Mouse (Mus musculus): ENCODE results near the gene Qk. TPM values are rescaled to one million over a fixed set of nuclear protein-coding genes. Genes with fewer than 3 reads are reported as not detected.
A peak's percentile ranks its signal among the peaks of the same experiment; 100 is the strongest.

The Qk gene
- 22.1 and 29.4 TPM in 2 replicates for polyA plus RNA-seq (2012; rRNA removed)
- 9.5 and 10.2 TPM in 2 replicates for polyA plus RNA-seq (2014; fragmentation: Nextera tagmentation; extraction: Ambion mirVana)

GRCm38 (mm10) chr17:10319685-10320455 lies at the start of gene Qk:
Gene Qk (minus strand): TSS chr17:10319854.
- TF ChIP-seq CTCF (IDR thresholded peaks at IDR 0.05; ENCODE audit: low read depth) (no peak), EP300 (IDR thresholded peaks at IDR 0.05; ENCODE audit: low read depth) (no peak)
- Histone ChIP-seq H3K27me3 (ENCODE audit: control insufficient read depth, insufficient read depth, low read length) (peaks cover 4% of the 10 kb centered on the region; the same call in 1 of the 2 replicates), H3K4me1 (replicated peaks; ENCODE audit: control insufficient read depth in 2 of 2, insufficient read depth in 2 of 2, low read length in 1 of 2) (peaks cover under 1 to 5% of the 10 kb centered on the region in 2 experiments), H3K27ac (peak within 1 kb of the TSS; percentile 70), H3K4me3 (ENCODE audit: insufficient read depth in 1 of 2, low read depth in 2 of 2, low read length in 2 of 2) (peak within 1 kb of the TSS; percentile 83 to 95), H3K36me3 (replicated peaks; ENCODE audit: control insufficient read depth, insufficient read depth, low read depth) (no peaks in the 10 kb centered on the region), H3K9ac (replicated peaks) (peak within 1 kb of the TSS; percentile 91), H3K4me2 (ENCODE audit: low read depth) (peak within 1 kb of the TSS; percentile 83), H3K9me3 (ENCODE audit: control insufficient read depth, low read length) (no peaks in the 10 kb centered on the region)
- DNase-seq (ENCODE audit: low read depth in 3 of 3, low spot score in 3 of 3) (peak; percentile 65 to 78 (median 77)), ATAC-seq (ENCODE audit: insufficient read depth) (peak; percentile 66)
- under 1% methylated on average over 74 of the region's 86 CpGs for WGBS (ENCODE audit: insufficient replicate concordance)

- no peak for TF ChIP-seq EP300 (IDR thresholded peaks at IDR 0.05; ENCODE audit: low read depth)
- no peak for TF ChIP-seq CTCF (IDR thresholded peaks at IDR 0.05; ENCODE audit: low read depth)
- no peaks in the 10 kb centered on the region for H3K9me3 ChIP-seq (ENCODE audit: control insufficient read depth, low read length)
- H3K27ac ChIP-seq, result no peak overlapping the region
- 25% methylated on average over 5 of the region's 5 CpGs for WGBS (ENCODE audit: insufficient replicate concordance)
- H3K4me2 ChIP-seq (ENCODE audit: low read depth), result no peak overlapping the region
- DNase-seq (ENCODE audit: low read depth in 3 of 3, low spot score in 3 of 3) (no peak), ATAC-seq (ENCODE audit: insufficient read depth) (no peak)
- no peaks in the 10 kb centered on the region for H3K36me3 ChIP-seq (replicated peaks; ENCODE audit: control insufficient read depth, insufficient read depth, low read depth)
- H3K9ac ChIP-seq (replicated peaks), result no peak overlapping the region
- H3K27me3 ChIP-seq (ENCODE audit: control insufficient read depth, insufficient read depth, low read length), result no peaks in the 10 kb centered on the region
- H3K4me1 ChIP-seq (replicated peaks; ENCODE audit: control insufficient read depth in 2 of 2, insufficient read depth in 2 of 2, low read length in 1 of 2), result peaks cover 0 to 5% of the 10 kb centered on the region in 2 experiments; a peak in 2 of 4 replicates
- no peak overlapping the region for H3K4me3 ChIP-seq (ENCODE audit: insufficient read depth in 1 of 2, low read depth in 2 of 2, low read length in 2 of 2)
Observed at GRCm38 (mm10) chr17:10367044-10367443, 47.4 kb upstream of the Qk start.

- 61% methylated on average over 4 of the region's 4 CpGs for WGBS (ENCODE audit: insufficient replicate concordance)
- H3K27ac ChIP-seq, result no peak overlapping the region
- TF ChIP-seq CTCF (IDR thresholded peaks at IDR 0.05; ENCODE audit: low read depth) (no peak), EP300 (IDR thresholded peaks at IDR 0.05; ENCODE audit: low read depth) (no peak)
- no peak for DNase-seq (ENCODE audit: low read depth in 3 of 3, low spot score in 3 of 3)
- no peaks in the 10 kb centered on the region for H3K36me3 ChIP-seq (replicated peaks; ENCODE audit: control insufficient read depth, insufficient read depth, low read depth)
- ATAC-seq (ENCODE audit: insufficient read depth), result no peak
- H3K9ac ChIP-seq (replicated peaks), result no peak overlapping the region
- no peak overlapping the region for H3K4me2 ChIP-seq (ENCODE audit: low read depth)
- no peak overlapping the region for H3K4me3 ChIP-seq (ENCODE audit: insufficient read depth in 1 of 2, low read depth in 2 of 2, low read length in 2 of 2)
- peaks cover 0 to 5% of the 10 kb centered on the region in 2 experiments; a peak in 2 of 4 replicates for H3K4me1 ChIP-seq (replicated peaks; ENCODE audit: control insufficient read depth in 2 of 2, insufficient read depth in 2 of 2, low read length in 1 of 2)
- H3K9me3 ChIP-seq (ENCODE audit: control insufficient read depth, low read length), result no peaks in the 10 kb centered on the region
- no peaks in the 10 kb centered on the region for H3K27me3 ChIP-seq (ENCODE audit: control insufficient read depth, insufficient read depth, low read length)
Observed at GRCm38 (mm10) chr17:10366577-10366976, 46.9 kb upstream of the Qk start.

- H3K9me3 ChIP-seq (ENCODE audit: control insufficient read depth, low read length), result no peaks in the 10 kb centered on the region
- H3K36me3 ChIP-seq (replicated peaks; ENCODE audit: control insufficient read depth, insufficient read depth, low read depth), result no peaks in the 10 kb centered on the region
- WGBS (ENCODE audit: insufficient replicate concordance), result 65% methylated on average over 13 of the region's 13 CpGs
- H3K27me3 ChIP-seq (ENCODE audit: control insufficient read depth, insufficient read depth, low read length), result no peaks in the 10 kb centered on the region
- peaks cover 0 to 5% of the 10 kb centered on the region in 2 experiments; a peak in 2 of 4 replicates for H3K4me1 ChIP-seq (replicated peaks; ENCODE audit: control insufficient read depth in 2 of 2, insufficient read depth in 2 of 2, low read length in 1 of 2)
- DNase-seq (ENCODE audit: low read depth in 3 of 3, low spot score in 3 of 3) (no peak), ATAC-seq (ENCODE audit: insufficient read depth) (no peak)
- no peak overlapping the region for H3K9ac ChIP-seq (replicated peaks)
- no peak for TF ChIP-seq CTCF (IDR thresholded peaks at IDR 0.05; ENCODE audit: low read depth)
- TF ChIP-seq EP300 (IDR thresholded peaks at IDR 0.05; ENCODE audit: low read depth), result no peak
- H3K4me2 ChIP-seq (ENCODE audit: low read depth), result no peak overlapping the region
- H3K4me3 ChIP-seq (ENCODE audit: insufficient read depth in 1 of 2, low read depth in 2 of 2, low read length in 2 of 2), result no peak overlapping the region
- H3K27ac ChIP-seq, result no peak overlapping the region
Observed at GRCm38 (mm10) chr17:10365501-10366482, 46.1 kb upstream of the Qk start.
